Mouse (Mus musculus) midbrain, embryonic 13.5 days (tissue): ENCODE data around the gene Rps8. TPM values are rescaled to one million over a fixed set of nuclear protein-coding genes. Genes with fewer than 3 reads are reported as not detected.

Source experiments
- ATAC-seq: fragments of 200-750 bp; cut with Nextera tagmentation; 2 replicates; pipeline ENCODE4 v1.8.0; 2017; ENCODE audit warnings: mild to moderate bottlenecking, moderate TSS enrichment, moderate library complexity
- H3K27ac ChIP-seq: fragments of 300-500 bp; sonication (generic); 2 replicates; pipeline ENCODE4 v1.5.1; 2015; ENCODE audit warnings: inconsistent platforms, mild to moderate bottlenecking, moderate library complexity
- H3K27me3 ChIP-seq: fragments of 300-500 bp; sonication (generic); 2 replicates; pipeline ENCODE4 v1.6.1; 2015; ENCODE audit warnings: mild to moderate bottlenecking, inconsistent platforms
- H3K36me3 ChIP-seq: fragments of 300-500 bp; sonication (generic); 2 replicates; pipeline ENCODE4 v1.6.1; 2015; ENCODE audit warnings: mild to moderate bottlenecking, inconsistent platforms
- H3K4me1 ChIP-seq: fragments of 300-500 bp; sonication (generic); replicated peaks from 2 replicates; pipeline ENCODE4 v1.6.1; 2015; ENCODE audit warnings: inconsistent platforms
- H3K4me2 ChIP-seq: fragments of 300-500 bp; sonication (generic); replicated peaks from 2 replicates; pipeline ENCODE4 v1.6.1; 2015; ENCODE audit warnings: moderate library complexity, mild to moderate bottlenecking, inconsistent platforms
- H3K4me3 ChIP-seq: fragments of 300-500 bp; sonication (generic); replicated peaks from 2 replicates; pipeline ENCODE4 v1.5.1; 2015; ENCODE audit warnings: mild to moderate bottlenecking, inconsistent platforms
- H3K9ac ChIP-seq: fragments of 300-500 bp; sonication (generic); replicated peaks from 2 replicates; pipeline ENCODE4 v1.6.1; 2015; ENCODE audit warnings: mild to moderate bottlenecking, inconsistent platforms
- H3K9me3 ChIP-seq: fragments of 300-500 bp; sonication (generic); 2 replicates; pipeline ENCODE4 v1.6.1; 2016; ENCODE audit warnings: mild to moderate bottlenecking, inconsistent platforms
- WGBS: fragments of 180-500 bp; shearing (Covaris S2); methylation state at CpG from one replicate; pipeline ENCODE4 v1.1.7; 2015; 5-methylcytosine and 5-hydroxymethylcytosine counted together
- polyA plus RNA-seq: library from polyadenylated mRNA; unstranded; fragments of >200 nt; fragmentation: Nextera tagmentation; extraction: Ambion mirVana; gene quantifications from 2 replicates; pipeline ENCODE4 v1.2.1, GENCODE M21; 2015

The Rps8 gene
- polyA plus RNA-seq, 1 experiment from 2014 or later: 623 TPM

DNA sequence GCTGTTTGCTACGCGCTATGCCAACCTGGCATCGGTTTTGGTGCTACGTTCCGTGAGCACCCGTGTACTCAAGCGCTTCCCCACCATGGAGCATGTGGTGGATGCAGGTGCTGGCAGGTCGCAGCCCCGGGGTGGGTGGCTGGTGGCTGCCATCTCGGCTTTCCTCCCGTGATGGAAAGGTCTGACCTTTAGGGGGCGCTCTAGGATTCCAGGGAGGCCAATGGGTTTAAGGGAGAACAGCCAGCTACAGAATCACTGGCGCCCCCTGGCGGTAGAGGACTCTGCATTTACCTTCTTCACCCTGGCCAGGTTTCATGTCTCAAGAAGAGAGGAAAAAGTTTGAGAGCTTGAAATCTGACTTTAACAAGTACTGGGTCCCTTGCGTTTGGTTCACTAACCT, 9.9 kb downstream of the Rps8 start:
- Histone ChIP-seq H3K4me1 (no peaks in the 10 kb centered on the region), H3K9me3 (no peaks in the 10 kb centered on the region), H3K27me3 (peaks cover 6% of the 10 kb centered on the region; the same call in 1 of the 2 replicates), H3K27ac (no peak overlapping the region), H3K4me2 (no peak overlapping the region), H3K4me3 (no peak overlapping the region), H3K9ac (no peak overlapping the region), H3K36me3 (peaks cover 29% of the 10 kb centered on the region)
- no peak for ATAC-seq
- WGBS: 32% methylated on average over 15 of the region's 15 CpGs

DNA sequence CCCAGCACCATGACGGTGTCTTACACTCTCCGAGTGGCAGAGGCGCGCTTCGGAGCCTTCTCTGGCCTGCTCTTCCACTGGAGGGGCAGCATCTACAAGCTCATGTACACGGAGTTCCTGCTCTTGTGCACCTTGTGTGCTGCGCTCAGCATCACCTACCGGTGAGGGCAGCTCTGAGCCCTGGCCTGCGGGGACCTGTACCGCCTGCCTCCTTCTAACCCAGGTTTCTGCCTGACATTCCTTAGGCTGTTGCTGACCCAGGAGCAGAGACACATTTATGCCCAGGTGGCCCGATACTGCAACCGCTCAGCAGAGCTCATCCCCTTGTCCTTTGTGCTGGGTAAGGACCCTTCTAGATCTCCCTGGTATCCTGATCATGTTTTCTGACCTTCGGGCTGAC, 10.8 kb downstream of the Rps8 start:
- peaks cover 6% of the 10 kb centered on the region; the same call in 1 of the 2 replicates for H3K27me3 ChIP-seq
- H3K9ac ChIP-seq: no peak overlapping the region
- 93% methylated on average over 13 of the region's 13 CpGs for WGBS
- H3K27ac ChIP-seq: no peak overlapping the region
- no peak overlapping the region for H3K4me2 ChIP-seq
- H3K4me1 ChIP-seq: no peaks in the 10 kb centered on the region
- no peak overlapping the region for H3K4me3 ChIP-seq
- H3K9me3 ChIP-seq: no peaks in the 10 kb centered on the region
- H3K36me3 ChIP-seq: peaks cover 20% of the 10 kb centered on the region
- ATAC-seq: no peak

DNA sequence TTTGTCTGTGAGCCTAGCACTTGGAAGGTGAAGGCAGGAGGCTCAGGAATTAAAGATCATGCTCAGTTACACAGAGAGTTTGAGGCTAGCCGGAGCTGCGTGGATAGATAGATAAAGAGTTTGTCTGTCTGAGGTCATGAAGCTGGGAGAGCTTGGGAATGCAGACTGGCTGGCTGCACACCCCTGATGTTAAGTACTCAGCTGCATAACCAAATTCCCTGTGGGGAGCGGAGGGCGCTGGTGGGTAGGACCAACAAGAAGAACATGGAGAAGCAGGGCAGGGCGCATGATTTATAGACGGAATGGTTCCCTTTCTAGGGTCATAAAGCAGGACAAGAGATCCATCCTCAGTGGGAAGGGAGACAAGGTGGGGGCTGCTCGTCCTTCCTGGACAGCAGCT, 13.0 kb downstream of the Rps8 start:
- H3K27ac ChIP-seq: no peak overlapping the region
- no peak overlapping the region for H3K4me3 ChIP-seq
- 67% methylated on average over 7 of the region's 7 CpGs for WGBS
- ATAC-seq: no peak
- no peaks in the 10 kb centered on the region for H3K36me3 ChIP-seq
- no peak overlapping the region for H3K4me2 ChIP-seq
- peaks cover 6% of the 10 kb centered on the region; the same call in 1 of the 2 replicates for H3K27me3 ChIP-seq
- H3K9me3 ChIP-seq: no peaks in the 10 kb centered on the region
- H3K4me1 ChIP-seq: no peaks in the 10 kb centered on the region
- H3K9ac ChIP-seq: no peak overlapping the region

DNA sequence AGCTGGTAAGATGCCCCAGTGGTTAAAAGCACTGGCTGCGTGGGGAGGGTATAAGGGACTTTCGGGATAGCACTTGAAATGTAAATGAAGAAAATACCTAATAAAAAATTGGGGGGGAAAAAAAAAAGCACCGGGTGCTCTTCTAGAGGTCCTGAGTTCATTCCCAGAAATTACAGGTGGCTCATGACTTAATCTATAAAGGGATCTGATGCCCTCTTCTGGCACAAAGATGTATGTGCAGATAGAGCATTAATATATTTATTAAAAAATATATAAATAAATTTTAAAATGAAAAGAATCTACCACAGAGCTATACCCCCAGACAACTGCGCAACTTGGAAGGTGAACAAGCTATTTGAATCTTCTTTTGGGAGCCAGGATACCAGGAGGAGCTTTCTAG, 15.4 kb downstream of the Rps8 start:
- 36% methylated on average over 4 of the region's 4 CpGs for WGBS

DNA sequence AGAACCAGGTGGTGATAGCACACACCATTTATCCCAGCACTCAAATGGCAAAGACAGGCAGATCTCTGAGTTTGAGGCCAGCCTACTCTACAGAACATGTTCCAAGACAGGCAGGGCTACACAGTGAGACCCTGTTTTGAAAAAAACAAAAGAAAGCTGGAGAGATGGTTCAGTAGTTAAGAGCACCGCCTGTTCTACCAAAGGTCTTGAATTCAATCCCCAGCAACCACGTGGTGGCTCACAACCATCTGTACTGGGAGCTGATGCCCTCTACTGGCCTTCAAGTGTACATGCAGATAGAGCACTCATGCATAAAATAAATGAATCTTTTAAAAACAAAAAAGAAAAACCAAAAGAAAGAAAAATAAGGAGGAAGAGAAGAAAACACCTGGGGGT, 16.8 kb downstream of the Rps8 start:
- no peak overlapping the region for H3K4me3 ChIP-seq
- H3K4me1 ChIP-seq: peaks cover 8% of the 10 kb centered on the region
- H3K4me2 ChIP-seq: no peak overlapping the region
- no peaks in the 10 kb centered on the region for H3K36me3 ChIP-seq
- WGBS: 1% methylated on average over 2 of the region's 2 CpGs
- no peak overlapping the region for H3K27ac ChIP-seq
- no peak for ATAC-seq
- H3K9ac ChIP-seq: no peak overlapping the region
- no peaks in the 10 kb centered on the region for H3K9me3 ChIP-seq
- peaks cover 6% of the 10 kb centered on the region; the same call in 1 of the 2 replicates for H3K27me3 ChIP-seq

More for the DNA sequence above, 15.4 kb downstream of the Rps8 start:
- no peak overlapping the region for H3K9ac ChIP-seq
- H3K27me3 ChIP-seq: peaks cover 6% of the 10 kb centered on the region; the same call in 1 of the 2 replicates
- no peak overlapping the region for H3K4me3 ChIP-seq
- no peak for ATAC-seq
- H3K4me1 ChIP-seq: no peaks in the 10 kb centered on the region
- H3K9me3 ChIP-seq: no peaks in the 10 kb centered on the region
- no peak overlapping the region for H3K27ac ChIP-seq
- H3K4me2 ChIP-seq: no peak overlapping the region
- H3K36me3 ChIP-seq: no peaks in the 10 kb centered on the region

DNA sequence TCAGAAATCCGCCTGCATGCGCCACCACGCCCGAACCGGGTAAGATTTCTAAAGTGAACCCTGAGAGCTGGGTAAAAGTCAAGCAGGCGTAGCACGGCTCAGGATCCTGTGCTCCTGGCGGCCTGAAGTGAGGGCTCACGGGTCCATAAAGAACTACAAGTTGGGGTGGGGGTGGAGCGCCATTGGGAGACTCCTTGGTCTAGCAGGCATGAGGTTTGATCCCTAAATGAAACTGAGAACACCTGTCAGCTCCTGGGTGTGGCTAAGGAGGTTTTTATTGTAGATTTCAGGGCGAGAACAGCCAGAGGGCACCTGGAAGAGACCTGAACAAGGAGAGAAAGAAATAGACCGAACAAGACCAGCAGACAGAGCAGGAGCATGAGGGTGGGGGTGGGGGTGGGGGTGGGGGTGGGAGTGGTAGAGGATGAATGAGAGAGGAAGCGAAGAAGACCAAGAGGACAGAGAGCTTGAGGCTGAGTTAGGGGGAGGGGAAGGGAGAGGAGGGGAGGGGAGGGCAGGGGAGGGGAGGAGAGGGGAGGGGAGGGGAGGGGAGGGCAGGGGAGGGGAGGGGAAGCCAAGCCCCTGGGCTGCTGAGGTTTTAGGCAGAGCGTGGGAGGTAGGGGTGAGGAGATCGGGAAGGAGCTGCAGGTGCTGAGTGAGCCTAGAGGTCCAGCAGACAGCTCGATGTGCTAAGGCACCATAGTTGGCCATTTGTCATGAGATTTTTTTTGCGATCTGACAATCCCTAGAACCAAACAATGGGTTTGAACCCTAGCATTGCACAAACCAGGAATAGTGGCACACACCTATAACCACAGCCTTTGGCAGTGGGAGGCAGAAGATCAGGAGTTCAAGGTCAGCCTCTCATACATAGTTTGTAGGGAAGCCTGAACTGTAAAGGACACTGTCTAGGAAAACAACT, 17.5 kb downstream of the Rps8 start:
- Histone ChIP-seq H3K4me2 (no peak overlapping the region), H3K36me3 (no peaks in the 10 kb centered on the region)

DNA sequence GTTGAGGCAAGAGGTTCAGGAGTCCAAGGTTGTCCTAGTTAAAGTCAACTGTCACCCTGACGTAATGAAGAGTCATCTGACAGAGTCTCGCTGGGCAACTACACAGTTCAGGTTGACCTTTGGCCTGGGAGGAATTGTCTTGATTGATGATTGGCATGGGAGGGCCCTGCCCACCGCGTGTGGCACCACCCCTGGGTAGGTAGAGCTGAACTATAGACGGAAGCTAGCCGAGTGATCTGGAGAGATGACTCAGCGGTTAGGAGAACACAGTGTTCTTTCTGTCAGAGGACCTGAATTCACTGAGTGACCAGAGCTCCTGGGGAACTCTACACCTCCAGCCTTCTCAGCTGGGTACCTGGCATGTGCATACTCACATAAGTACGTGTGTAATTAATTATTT, 20.0 kb downstream of the Rps8 start:
- no peak for ATAC-seq
- Histone ChIP-seq H3K4me3 (no peak overlapping the region), H3K9me3 (no peaks in the 10 kb centered on the region), H3K27me3 (no peaks in the 10 kb centered on the region; the same call in 1 of the 2 replicates), H3K4me2 (no peak overlapping the region), H3K36me3 (no peaks in the 10 kb centered on the region), H3K4me1 (peaks cover 33% of the 10 kb centered on the region), H3K27ac (no peak overlapping the region), H3K9ac (no peak overlapping the region)
- 18% methylated on average over 8 of the region's 8 CpGs for WGBS

More for the DNA sequence above, 17.5 kb downstream of the Rps8 start:
- peaks cover 10% of the 10 kb centered on the region for H3K4me1 ChIP-seq
- no peak overlapping the region for H3K4me3 ChIP-seq
- H3K27ac ChIP-seq: no peak overlapping the region
- WGBS: 72% methylated on average over 16 of the region's 17 CpGs
- peaks cover 6% of the 10 kb centered on the region; the same call in 1 of the 2 replicates for H3K27me3 ChIP-seq
- no peaks in the 10 kb centered on the region for H3K9me3 ChIP-seq
- H3K9ac ChIP-seq: no peak overlapping the region
- no peak for ATAC-seq

DNA sequence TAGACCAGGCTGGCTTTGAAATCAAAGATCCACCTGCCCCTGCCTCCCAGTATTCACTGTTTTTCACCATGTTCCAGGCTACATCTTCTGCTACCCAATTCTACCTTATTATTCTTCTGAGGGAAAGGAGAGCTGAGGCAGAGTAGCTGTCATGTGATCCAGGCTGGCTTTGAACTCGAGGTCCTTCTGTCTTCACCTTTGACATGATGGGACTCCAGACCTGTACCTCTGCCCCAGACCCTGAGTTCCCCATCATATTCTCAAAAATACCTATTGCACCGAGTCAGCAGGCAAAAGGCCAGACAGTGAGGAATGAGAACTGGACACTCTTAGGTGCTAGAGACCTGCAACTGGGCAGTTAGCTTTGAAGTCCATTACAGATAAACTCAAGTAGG, 21.4 kb downstream of the Rps8 start:
- peaks cover 10% of the 10 kb centered on the region for H3K36me3 ChIP-seq
- H3K9ac ChIP-seq: no peak overlapping the region
- peak overlapping the region; percentile 84 for H3K4me3 ChIP-seq
- H3K4me2 ChIP-seq: peak overlapping the region; percentile 86
- H3K9me3 ChIP-seq: no peaks in the 10 kb centered on the region
- no peak for ATAC-seq
- WGBS: 34% methylated on average over 2 of the region's 2 CpGs
- no peaks in the 10 kb centered on the region; the same call in 1 of the 2 replicates for H3K27me3 ChIP-seq
- peak overlapping the region; percentile 56; the same call in 1 of the 2 replicates for H3K27ac ChIP-seq
- peaks cover 42% of the 10 kb centered on the region for H3K4me1 ChIP-seq

DNA sequence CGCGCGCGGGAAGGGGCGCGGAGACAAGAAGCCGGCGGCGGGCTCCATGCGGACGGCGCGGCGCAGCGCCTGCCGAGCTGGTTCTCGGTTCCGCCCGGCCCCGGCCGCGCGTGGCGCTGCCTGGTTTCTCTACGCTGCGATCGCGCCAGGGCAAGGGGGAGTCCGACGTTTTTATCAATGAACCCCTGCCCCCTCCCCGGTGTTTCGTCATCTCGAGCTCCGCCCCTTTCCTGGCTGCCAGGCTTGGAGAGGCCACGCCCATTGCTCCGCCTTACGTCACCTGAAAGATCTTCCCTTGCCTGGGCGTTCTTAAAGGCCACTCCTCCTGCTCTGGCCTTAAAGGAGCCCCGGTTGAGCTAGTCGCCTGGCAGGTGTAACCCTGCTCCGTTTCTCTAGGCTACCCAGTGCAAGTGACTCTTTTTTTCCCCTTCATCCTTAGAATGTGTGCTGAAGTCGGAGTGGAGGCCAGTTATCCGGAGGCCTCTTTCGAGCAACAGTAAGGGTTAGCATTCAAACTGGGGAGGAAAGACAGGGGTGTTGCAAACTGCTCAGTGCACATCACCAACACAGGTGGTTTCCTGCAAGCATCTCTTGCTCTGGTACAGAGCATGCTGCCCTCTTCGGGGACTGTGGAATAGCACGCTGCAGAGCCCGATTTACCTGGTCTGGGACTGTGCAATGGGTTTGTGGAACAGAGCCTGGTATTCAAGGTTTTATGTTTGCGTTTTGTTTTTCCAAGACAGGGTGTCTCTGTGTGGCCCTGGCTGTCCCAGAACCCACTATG, 22.0 kb downstream of the Rps8 start, which contains the start of gene Plk3:
Gene Plk3, minus strand, starts transcription at position 147 of the 784 bp plus-strand sequence.
- Histone ChIP-seq H3K4me1 (peaks cover 42% of the 10 kb centered on the region), H3K27ac (peak within 1 kb of the TSS; percentile 82), H3K4me3 (peak within 1 kb of the TSS; percentile 84), H3K27me3 (no peaks in the 10 kb centered on the region; the same call in 1 of the 2 replicates), H3K9ac (peak within 1 kb of the TSS; percentile 88), H3K36me3 (peaks cover 16% of the 10 kb centered on the region), H3K9me3 (no peaks in the 10 kb centered on the region), H3K4me2 (peak within 1 kb of the TSS; percentile 86)
- peak; percentile 93 for ATAC-seq
- WGBS: 2% methylated on average over 48 of the region's 48 CpGs

DNA sequence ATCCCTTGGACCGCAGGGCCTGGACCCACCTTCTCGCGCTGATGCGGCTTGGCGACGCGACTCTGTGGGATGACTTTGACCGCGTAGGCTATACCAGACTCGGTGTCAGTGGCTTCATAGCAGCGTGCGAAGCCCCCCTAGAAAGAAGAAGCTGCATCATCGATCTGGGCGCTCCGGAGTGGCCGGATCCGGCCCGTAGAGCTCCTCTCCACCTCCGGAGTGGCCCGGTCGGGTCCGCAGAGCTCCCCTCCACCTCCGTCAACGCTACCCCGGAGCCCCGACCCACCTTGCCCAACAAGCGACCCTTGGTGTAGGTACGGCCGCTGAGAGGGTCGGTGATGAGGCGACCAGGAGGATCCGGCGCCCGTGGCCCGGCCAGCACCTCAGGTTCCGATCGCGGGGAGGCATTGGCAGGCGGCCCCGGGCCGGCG, 22.7 kb downstream of the Rps8 start:
- H3K9me3 ChIP-seq: no peaks in the 10 kb centered on the region
- H3K4me1 ChIP-seq: peaks cover 42% of the 10 kb centered on the region
- H3K27me3 ChIP-seq: no peaks in the 10 kb centered on the region; the same call in 1 of the 2 replicates
- peak; percentile 66 for ATAC-seq
- peak overlapping the region; percentile 82 for H3K27ac ChIP-seq
- peak overlapping the region; percentile 84 for H3K4me3 ChIP-seq
- peaks cover 23% of the 10 kb centered on the region for H3K36me3 ChIP-seq
- peak overlapping the region; percentile 86 for H3K4me2 ChIP-seq
- H3K9ac ChIP-seq: peak overlapping the region; percentile 88
- WGBS: under 1% methylated on average over 42 of the region's 42 CpGs

DNA sequence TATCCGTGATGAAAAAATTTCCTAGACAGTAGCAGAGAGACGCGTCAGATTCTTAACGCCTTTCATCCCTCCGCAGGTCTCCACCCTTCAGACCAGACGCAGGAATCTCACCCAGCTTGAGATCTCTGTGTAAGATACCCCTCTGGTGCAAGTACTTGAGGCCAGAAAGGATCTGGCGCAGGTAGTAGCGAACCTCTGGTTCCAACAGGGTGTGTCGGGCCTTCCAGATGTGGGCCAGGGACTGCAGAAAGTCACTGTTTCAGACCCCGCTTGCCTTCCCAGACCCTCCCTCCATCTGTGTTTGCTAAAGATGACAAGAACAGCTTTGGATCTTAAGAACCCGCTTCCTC, 23.3 kb downstream of the Rps8 start:
- H3K9ac ChIP-seq: peak overlapping the region; percentile 88
- H3K27ac ChIP-seq: 0 out of 2 replicates have a peak overlapping the region, but pooled peaks have one; percentile 69
- ATAC-seq: no peak
- peaks cover 42% of the 10 kb centered on the region for H3K4me1 ChIP-seq
- H3K4me3 ChIP-seq: peak overlapping the region; percentile 84
- no peaks in the 10 kb centered on the region for H3K9me3 ChIP-seq
- WGBS: 4% methylated on average over 11 of the region's 11 CpGs
- H3K4me2 ChIP-seq: peak overlapping the region; percentile 86
- H3K27me3 ChIP-seq: no peaks in the 10 kb centered on the region; the same call in 1 of the 2 replicates
- H3K36me3 ChIP-seq: peaks cover 29% of the 10 kb centered on the region
